Mouse (Mus musculus): Measurements from ENCODE around the gene Aurkaip1.

The Aurkaip1 gene

GRCm38 (mm10) chr4:155849792-155850451 lies 18.9 kb downstream of the Aurkaip1 start:
- DNase-seq (ENCODE audit: low read depth in 1 of 2, low spot score in 2 of 2), result no peak

- no peak for DNase-seq (ENCODE audit: low read depth in 1 of 2, low spot score in 2 of 2)
Measured at GRCm38 (mm10) chr4:155851368-155851767, 20.3 kb downstream of the Aurkaip1 start.

GRCm38 (mm10) chr4:155851951-155852411 lies 20.9 kb downstream of the Aurkaip1 start:
- DNase-seq (ENCODE audit: low read depth in 1 of 2, low spot score in 2 of 2), result no peak

GRCm38 (mm10) chr4:155853421-155853820 lies 22.3 kb downstream of the Aurkaip1 start:
- DNase-seq (ENCODE audit: low read depth in 1 of 2, low spot score in 2 of 2), result no peak

GRCm38 (mm10) chr4:155854991-155855390 lies 23.9 kb downstream of the Aurkaip1 start:
- no peak for DNase-seq (ENCODE audit: low read depth in 1 of 2, low spot score in 2 of 2)

- no peak for DNase-seq (ENCODE audit: low read depth in 1 of 2, low spot score in 2 of 2)
Measured at GRCm38 (mm10) chr4:155856071-155856470, 25.0 kb downstream of the Aurkaip1 start.

- DNase-seq (ENCODE audit: low read depth in 1 of 2, low spot score in 2 of 2), result no peak
Measured at GRCm38 (mm10) chr4:155856881-155857280, 25.8 kb downstream of the Aurkaip1 start.

GRCm38 (mm10) chr4:155859318-155859717 lies 28.2 kb downstream of the Aurkaip1 start:
- DNase-seq (ENCODE audit: low read depth in 1 of 2, low spot score in 2 of 2), result no peak

- no peak for DNase-seq (ENCODE audit: low read depth in 1 of 2, low spot score in 2 of 2)
Measured at GRCm38 (mm10) chr4:155861787-155862186, 30.7 kb downstream of the Aurkaip1 start.

- DNase-seq (ENCODE audit: low read depth in 1 of 2, low spot score in 2 of 2), result no peak
Measured at GRCm38 (mm10) chr4:155863001-155863400, 31.9 kb downstream of the Aurkaip1 start, which contains the start of gene Tas1r3. TSS of gene Tas1r3 (minus strand) at chr4:155863362.

GRCm38 (mm10) chr4:155868614-155869298 lies 37.7 kb downstream of the Aurkaip1 start:
- DNase-seq (ENCODE audit: low read depth in 1 of 2, low spot score in 2 of 2), result no peak

- peak; percentile 78 to 90 for DNase-seq (ENCODE audit: low read depth in 1 of 2, low spot score in 2 of 2)
Measured at GRCm38 (mm10) chr4:155869317-155870033, 38.4 kb downstream of the Aurkaip1 start, which contains the start of the genes Cptp and Ints11. TSS of gene Cptp (minus strand) at chr4:155869440. TSS of gene Ints11 (plus strand) at chr4:155869546.

GRCm38 (mm10) chr4:155871404-155871803 lies 40.3 kb downstream of the Aurkaip1 start:
- DNase-seq (ENCODE audit: low read depth in 1 of 2, low spot score in 2 of 2), result no peak
